Mouse (Mus musculus) mouse embryonic stem cell (cell line): ENCODE data around the gene C1qbp.

Source experiments
- in situ Hi-C, 2 experiments: fragments of 300-500 bp; cut with MboI; formaldehyde crosslinking; loops; 1 replicate in 1 of 2; 3 replicates in 1 of 2; pipeline ENCODE4 v1.14.3; 2019 to 2020; ENCODE audit warnings: low sequenced_read_pairs in 2 of 2, low pct_unique_long_range_greater_than_20kb in 1 of 2, mixed read lengths in 1 of 2; ENCODE audit not compliant: unreplicated experiment in 1 of 2

The C1qbp gene

DNA sequence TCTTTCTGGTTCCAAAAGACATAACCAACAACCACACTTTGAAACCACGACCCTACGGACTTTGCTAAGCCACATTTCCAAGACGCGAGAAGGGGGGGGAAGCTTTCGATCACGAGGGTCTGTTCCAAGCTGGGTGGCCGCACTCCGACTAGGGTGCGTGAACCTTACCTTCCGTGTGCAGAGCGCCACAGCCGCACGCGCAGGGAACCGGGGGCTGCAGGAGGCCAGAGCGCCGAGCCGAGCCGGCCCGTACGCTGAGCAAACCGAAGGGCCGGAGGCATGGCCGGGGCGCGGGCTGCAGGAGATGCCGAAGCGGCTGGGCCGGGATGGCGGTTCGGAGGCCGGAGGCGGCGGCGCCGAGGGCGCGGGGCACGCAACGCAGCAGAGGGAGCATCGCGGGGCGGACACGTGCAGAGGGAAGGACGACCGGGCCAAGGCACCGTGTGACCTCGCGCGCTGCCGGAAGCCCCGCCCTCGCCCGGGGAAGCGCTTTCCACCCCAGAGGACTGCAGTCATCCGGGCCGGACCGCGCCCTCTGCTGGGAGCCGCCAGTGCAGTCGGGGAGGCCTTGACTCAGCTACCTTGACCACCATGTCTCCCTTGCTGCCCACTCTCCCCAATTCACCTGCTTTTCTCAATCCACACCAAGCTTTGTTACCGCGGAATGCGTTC, at the start of gene C1qbp:
TSS of gene C1qbp (minus strand) at position 470 of the 672 bp plus-strand sequence.
- in situ Hi-C loops, result no loop called here

DNA sequence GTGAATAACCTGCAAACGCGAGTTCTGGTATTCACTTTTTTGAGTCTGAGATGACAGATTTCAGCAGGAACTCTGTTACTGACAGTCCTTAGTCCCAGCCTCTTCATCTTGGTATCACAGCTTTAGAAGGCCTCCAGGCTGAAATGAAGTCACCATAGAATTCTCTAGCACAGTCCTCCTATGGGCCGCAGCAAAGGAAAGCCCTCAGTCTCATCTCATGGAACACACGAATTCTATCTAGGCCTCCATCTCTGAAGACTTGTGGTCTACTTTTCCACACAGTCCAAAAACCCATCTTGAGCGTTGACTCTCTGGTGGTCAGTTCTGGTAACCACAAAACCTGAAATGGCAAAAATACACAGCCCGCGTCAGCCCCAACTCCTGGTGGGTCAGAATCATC, 49.2 kb upstream of the C1qbp start:
- in situ Hi-C loops, result no loop called here

DNA sequence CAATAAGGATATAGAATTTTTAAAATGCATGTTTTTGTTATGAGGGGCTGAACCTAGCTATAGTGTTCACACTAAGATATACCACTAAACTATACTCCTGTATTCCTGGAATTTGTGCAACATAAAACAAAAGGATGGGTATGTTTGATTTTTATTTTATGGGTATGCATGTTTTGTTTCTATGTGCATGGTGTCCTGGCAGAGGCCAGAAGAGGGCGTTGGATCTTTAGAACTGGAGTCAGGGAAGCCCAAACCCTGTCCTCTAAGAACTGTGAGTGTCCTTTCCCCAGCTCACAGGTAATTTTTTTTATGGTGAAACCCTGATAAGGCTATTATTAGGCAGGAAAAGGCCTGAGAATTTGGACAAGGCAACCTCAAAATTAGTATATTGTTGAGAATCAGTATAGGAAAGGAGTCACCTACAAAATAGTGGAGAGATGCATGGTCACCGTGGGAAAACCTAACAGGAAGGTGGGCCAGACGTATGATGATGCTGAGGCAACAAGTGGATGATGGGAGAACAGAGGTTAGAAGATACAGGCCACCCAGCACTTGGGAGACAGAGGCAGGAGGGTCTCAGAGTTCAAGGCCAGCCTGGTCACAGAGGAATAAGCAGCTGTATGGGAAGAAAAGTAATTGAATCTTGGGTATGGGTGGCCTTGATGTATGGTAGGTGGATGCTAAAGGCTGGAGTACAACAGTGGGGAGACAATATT, 46.7 kb upstream of the C1qbp start:
- in situ Hi-C loops, result no loop called here

DNA sequence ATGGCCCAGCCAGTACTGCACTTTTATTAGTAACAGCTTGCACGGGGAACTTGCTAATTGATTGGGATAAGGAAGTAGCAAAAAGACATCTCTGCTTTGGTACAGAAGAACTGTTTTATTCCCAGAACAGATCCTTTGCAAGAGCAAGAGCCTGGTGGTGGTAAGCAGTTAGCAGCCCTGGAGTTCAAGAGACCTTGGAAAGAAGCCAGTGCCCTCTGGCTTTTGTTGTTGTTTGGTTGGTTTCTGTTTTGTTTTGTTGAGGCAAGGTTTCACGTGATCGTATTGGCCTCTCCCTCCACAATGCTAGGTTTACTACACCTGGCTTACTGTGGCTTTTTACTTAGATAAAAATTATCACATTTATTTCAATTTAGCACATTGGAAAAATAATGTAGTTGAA, 45.5 kb upstream of the C1qbp start:
- in situ Hi-C loops, result no loop called here

- in situ Hi-C loops, result no loop called here
Measured at GRCm38 (mm10) chr11:71019201-71020068, 36.6 kb upstream of the C1qbp start, which contains the start of the genes Mis12 and Derl2. Gene Mis12, plus strand, starts transcription at chr11:71019611. Gene Derl2, minus strand, starts transcription at chr11:71019841.

GRCm38 (mm10) chr11:71018416-71019200, 35.8 kb upstream of the C1qbp start:
- in situ Hi-C loops, result no loop called here

- in situ Hi-C loops, result no loop called here
Measured at GRCm38 (mm10) chr11:71017051-71017450, 34.2 kb upstream of the C1qbp start.

- in situ Hi-C loops, result no loop called here
Measured at GRCm38 (mm10) chr11:71012743-71013142, 29.9 kb upstream of the C1qbp start.

GRCm38 (mm10) chr11:71008321-71008720, 25.5 kb upstream of the C1qbp start:
- in situ Hi-C loops, result no loop called here

DNA sequence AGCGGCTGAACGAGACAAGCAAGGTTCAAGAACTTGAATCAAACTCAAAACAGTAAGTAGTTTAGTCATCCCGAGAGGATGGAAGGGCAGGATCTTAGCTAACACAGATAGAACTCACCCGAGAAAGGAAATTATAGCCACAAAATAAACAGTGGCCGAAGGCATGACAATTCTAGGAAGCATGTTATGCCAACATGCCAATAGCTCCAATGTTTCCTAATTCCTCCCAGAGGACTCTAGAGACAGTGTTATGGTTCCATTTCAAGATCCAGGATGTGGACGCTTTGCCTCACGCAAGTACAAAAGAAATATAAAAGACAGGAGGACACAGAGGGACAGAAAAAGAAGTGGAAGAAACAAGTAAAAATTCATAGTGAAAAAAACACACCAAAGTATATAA, 25.0 kb upstream of the C1qbp start:
- in situ Hi-C loops, result no loop called here

DNA sequence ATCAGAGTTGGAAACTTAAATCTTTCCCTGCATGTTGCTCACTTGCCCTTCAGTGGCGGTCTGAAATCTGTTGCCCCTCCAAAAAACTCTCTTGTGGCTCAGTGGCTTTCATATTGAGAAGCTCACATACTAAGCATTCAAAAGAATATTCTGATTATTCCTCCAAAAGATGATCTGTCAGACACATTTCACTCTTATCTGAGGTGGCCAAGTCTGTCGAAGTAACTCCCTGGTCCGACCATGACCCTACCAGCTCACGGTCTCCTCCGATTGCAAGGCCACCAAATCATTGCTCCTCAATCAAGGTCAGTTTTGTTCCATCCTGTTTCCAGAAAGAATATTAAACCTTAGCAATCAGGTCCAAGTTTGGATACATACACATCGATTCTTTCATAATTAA, 24.2 kb upstream of the C1qbp start:
- in situ Hi-C loops, result no loop called here

GRCm38 (mm10) chr11:71005046-71005445, 22.2 kb upstream of the C1qbp start:
- in situ Hi-C loops, result no loop called here

DNA sequence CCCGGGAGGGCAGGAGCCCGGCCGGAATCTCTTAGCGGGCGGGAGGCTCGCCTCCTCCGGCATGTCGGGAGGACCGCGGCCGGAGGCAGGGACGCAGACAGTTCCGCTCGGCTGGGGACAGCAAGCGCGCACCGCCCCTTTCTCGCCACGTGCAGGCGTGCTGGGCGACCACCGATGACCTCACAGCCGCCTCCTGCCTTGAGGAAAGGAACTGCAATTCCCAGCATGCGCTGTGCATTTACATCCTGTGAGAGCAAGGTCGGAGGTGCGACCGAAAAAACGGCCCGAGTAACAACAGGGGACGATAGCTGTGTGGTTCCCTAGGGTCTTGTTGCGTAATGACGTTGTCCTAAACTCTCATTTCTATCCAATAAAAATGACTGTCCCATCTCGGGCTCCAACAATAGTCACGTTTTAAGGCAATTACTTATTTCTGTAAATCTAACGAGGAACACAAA, 21.5 kb upstream of the C1qbp start, which contains the start of gene Dhx33:
TSS of gene Dhx33 (minus strand) at position 122 of the 458 bp plus-strand sequence.
- in situ Hi-C loops, result no loop called here

GRCm38 (mm10) chr11:71003611-71004315, 20.9 kb upstream of the C1qbp start:
- in situ Hi-C loops, result no loop called here

- in situ Hi-C loops, result no loop called here
Measured at GRCm38 (mm10) chr11:71001167-71001566, 18.3 kb upstream of the C1qbp start.

DNA sequence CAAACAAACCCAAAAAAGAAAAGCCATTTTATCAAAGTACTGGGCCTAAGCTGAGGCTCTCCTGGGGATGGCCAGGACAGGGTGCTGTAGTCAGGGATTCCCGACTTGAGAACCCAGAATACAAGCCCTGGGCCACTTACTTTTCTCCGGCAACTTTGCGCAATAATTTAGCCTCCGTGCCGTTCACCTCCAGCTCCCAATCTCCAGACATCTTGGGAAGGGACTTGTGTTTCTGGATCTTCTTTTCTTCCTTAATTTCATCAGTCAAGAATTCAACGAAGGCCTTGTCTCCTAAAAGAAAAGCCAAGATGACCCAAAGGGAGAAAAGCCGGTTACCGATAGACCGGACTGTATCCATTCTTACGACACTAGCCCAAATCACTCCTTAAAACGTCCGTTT, 796 bp downstream of the C1qbp start:
- in situ Hi-C loops, result no loop called here

- in situ Hi-C loops, result no loop called here
Measured at GRCm38 (mm10) chr11:70980751-70981510, 1.9 kb downstream of the C1qbp start.
